Mouse (Mus musculus) layer of hippocampus, postnatal 36 days (tissue): Measurements from ENCODE around the gene Foxk1. TPM values are rescaled to one million over a fixed set of nuclear protein-coding genes. Genes with fewer than 3 reads are reported as not detected.

ENCODE experiments used
- DNase-seq, 2 experiments: peaks; one replicate each; pipeline ENCODE4 v3.0.0; 2022
- total RNA-seq, 2 experiments: library from RNA; stranded (reverse); gene quantifications; 2 replicates each; pipeline ENCODE4 v1.2.3; 2021

The Foxk1 gene
- total RNA-seq, 2 experiments from 2014 or later: 47.9 to 52.2 TPM

DNA sequence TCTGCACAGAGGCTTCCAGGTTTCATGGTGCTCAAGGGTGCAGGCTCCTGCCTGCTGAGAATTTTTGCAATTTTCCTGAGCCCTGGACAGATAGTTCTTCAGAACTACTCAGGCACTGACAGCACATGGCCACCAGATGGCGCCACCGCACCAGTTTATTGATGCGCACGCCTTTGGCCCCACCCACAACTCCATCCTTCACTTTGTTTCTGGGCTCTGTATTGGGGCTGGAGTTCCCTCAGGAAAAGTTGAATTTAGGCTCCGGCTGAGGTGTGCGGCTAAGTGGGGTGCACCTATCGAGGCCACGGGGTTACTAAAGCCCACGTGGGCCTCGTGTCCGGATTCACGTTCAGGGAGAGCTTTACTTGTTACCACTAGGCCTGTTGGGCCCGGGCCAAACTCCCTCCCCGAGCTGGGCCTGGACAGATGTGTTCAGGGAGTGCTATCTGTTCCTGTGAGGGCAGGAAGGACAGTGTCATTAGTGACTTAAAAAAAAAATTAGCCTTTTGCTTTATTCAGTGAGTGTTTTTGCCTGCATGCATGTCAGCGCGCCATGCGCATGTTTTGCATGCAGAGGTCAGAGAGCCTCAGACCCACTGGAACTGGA lies 77.6 kb downstream of the Foxk1 start:
- peak; percentile 73 to 74 for DNase-seq

DNA sequence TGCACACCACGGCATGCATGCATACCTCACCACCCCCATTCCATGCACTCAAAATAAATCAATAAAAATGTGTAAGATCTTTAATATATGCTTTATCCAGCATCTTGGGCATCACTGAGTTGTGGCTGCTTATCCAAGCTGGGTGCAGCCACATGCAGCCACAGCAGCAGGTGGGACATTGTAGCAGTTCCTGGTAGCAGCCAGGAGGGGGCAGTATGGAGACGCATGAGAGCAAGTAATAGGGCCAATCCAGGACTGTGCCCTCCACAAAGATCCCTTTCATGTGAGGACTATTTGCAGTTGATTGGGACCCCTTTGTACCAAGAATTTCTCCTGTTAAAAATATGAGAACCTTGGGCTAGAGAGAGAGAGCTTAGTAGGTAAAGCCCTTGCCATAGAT lies 81.2 kb downstream of the Foxk1 start:
- no peak for DNase-seq

DNA sequence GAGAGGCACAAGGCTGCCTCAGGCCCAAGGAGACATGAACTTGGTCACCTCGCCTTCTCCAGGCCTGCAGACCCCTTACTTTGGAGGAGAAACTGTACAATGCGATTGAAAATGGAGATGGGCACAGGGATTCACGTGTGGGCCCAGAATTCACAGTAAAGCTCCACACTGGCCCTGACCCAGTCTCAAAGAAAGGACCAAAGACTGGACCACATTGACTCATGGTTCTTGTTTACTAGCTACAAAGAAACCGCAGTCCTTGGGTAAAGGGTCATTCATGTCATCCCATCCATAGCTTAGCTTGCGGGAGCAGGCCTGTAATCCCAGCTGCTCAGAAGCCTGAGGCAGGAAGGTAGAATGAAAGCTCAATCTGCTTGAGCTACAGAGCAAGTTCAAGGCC lies 82.3 kb downstream of the Foxk1 start:
- no peak for DNase-seq

DNA sequence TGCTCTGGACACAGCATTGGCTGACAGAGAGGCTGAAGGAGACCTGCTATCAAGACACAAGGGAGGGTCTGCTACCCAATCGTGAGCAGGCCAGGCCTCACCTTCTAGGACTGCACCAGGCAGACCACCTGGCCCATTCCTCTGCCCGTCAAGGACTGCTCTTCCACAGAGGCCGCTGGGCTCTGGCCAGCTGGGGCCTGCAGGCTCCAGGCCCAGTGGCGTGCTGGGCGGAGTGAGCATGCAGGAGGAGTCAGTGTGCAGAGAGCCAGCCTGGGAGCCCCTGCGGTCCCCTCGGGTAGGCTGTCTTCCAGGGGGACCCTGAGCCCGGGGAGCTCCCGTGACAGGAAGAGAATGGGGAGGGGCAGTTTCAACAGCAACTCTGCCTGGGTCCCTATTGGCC lies 85.4 kb downstream of the Foxk1 start:
- no peak for DNase-seq

DNA sequence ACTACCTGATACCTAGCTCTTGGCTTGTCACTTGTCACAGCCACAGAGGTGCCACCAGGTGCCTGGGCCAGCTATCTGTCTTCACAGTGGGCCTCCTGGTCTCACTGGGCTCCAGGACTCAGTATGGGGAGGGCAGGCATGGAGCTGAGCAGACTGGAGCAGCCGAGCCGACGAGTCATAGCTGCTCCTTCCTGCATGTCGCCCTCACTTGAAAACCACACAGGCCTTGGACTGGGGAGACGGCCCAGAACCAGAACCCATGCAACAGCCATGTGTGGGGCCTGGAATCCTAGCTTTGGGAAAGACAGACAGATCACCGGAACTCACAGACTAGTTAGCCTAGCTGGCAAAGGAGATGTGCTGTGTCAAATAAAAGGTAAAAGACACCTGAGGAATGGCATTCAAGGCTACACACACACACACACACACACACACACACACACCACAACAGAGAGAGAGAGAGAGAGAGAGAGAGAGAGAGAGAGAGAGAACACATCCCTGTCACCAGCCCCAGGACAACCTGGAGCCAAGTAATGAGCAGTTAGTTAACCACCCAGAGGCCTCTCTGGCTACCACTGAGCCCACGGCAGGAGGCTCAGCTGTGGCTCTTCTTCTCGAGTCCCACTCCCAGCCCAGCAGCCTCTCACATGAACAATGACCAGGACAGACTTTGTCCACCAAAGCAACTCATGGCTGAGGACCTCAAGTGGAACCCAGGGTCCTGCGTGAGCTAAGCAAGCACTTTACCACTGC lies 88.8 kb downstream of the Foxk1 start:
- DNase-seq: no peak

DNA sequence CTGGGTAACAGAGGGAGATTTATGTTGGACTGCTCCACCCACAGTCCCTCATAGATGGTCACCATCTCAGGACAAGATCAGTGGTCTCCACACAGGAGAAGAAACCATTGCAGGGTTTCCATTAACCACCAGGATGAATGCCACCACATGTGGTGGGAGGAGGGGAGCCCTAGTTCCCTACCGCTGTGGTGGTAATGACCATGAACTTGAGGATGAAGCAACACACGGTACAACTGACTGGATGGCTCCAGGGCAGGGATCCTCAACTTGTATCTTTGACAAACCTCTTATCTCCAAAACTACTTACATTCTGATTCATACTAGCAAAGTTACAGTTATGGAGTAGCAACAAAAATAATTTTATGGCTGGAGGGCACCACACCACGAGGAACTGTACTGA lies 92.0 kb downstream of the Foxk1 start:
- no peak for DNase-seq

DNA sequence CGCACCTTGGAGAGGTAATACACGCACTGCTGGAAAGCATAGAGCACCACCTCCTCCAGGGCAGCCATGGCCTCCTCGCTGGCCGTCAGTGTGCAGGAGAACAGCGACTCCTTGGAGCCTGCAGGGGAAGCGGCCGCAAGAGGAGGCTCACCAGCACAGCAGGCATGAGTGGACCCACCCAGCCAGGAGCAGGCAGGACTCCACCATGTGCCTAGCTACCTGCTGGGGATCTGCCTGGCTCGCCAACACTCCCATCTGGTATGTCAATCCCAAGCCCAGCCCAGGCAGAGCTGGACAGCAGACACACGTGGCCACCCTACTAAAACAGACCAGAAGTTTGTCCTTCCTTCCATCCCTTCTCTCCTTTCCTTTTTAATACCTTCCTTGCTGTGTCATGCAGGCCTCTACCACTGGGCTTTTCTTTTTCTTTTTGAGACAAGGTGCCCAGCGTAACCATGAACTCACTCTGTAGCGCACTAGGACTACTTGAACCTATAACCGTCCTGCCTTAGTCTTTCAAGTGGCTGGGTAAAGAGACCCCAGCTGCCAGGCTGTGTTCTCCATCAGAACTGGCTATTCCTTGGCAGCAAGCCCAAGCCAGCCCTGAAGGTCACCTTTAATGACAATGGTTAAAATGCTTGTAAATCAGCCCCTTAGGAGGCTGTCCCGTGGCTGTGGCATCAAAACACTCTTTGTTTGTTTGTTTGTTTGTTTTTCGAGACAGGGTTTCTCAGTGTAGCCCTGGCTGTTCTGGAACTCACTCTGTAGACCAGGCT lies 94.2 kb downstream of the Foxk1 start:
- no peak for DNase-seq

DNA sequence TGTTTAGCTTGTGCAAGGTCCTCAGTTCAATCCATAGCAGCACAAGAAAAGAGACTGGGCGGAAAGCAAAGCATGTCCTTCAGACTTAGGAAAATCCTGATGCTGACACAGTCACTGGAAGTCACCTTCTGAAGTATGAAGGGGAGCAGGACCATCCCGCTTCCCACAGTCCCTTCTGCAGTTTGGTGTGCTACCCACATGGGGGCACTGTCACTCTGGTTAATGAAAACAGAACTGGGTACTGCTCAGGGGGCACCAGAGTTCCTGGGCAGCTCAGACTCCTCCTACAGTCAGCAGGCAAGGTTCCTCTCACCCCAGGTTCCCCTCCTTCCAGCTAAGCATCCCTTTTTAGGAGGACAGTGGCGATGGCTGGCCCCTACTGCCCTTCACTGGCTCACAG lies 97.7 kb downstream of the Foxk1 start:
- peak in 1 of 2 experiments; percentile 51 for DNase-seq

DNA sequence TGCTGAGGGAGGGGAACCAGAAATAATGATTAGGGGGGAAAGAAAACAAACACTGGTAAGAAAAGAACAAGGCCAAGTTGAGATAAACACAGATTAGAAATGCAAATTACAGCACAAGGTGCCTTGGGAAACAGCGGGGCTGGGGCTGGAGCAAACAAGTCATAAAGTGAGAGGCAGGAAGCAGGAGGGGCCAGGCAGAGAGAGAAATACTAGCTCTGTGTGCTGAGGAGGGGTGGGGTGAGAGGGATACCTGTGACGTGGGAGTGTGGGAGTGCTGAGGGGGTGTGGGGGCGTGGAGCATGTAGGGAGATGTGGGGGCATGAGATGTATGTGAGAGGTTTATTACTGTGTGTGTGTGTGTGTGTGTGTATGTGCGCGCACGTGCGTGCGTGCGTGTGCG lies 99.6 kb downstream of the Foxk1 start:
- DNase-seq: no peak

DNA sequence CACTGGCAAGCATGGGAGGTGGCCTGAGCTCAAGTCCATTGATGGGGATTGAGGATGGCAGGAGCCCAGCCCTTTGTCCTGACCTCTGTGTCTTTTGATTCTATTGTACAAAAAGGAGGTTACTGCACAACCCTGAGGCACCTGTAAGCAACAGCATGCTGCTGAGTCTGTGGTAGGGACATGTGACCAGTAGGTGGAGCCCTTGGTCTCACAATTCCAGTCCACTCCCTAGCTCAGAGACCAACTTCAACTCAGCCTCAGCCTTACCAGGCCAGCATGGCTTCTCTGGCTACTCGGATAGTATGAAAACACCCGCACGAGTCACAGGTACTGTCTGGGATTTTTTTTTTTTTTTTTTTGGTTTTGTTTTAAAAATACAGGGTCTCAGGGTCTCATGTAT lies 101.1 kb downstream of the Foxk1 start:
- peak; percentile 76 to 78 for DNase-seq

DNA sequence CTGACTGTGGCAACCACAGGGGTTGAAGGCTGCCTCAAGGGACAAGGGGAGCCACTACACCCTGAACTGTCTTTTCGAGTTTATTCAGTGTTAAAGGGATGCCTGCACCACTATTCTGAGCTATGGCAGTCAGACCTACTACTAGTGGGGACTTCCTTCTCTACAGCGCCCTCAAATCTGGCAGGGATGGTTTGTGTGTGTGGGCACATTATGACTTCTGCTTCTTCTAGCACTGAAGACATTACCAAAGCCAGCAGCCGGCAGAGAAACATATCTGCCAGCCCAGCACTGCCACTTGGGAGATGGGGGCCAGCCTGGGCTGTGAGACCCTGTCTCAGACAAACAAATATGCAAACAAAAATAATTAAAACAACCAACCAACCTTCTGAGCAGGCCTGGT lies 102.9 kb downstream of the Foxk1 start:
- no peak for DNase-seq

DNA sequence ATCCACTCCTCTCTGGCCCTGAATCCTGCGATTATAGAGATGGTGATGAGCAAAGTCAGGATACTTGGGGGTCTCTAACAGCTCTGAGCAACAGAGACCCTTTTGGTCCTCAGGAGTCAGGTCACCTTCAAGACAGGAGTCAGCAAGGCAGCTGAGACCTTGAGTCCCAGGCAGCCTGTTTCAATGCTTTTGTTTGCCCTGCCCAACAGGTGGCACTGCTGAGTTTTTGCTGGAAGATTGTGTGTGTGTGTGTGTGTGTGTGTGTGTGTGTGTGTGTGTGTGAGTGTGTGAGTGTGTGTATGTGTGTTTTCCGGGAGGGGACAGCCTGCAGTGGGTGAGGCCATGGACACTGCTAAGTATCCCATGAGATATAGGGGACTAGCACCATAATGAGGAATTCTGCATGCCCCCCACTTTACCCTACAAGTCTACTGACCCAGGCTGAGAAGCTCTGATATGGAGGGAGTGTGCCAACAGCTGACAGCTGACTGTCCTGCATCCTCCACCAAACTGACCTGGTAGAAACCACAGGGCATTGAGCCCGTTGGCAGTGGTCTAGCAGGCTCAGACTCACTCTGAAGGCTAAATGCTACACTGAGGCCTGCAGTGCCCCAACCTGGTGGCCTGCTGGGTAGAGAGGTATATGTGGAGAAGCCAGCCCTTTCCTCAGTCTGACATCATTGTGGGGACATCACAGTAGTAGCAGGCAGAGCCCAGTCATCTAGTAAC lies 104.6 kb downstream of the Foxk1 start:
- DNase-seq: no peak

DNA sequence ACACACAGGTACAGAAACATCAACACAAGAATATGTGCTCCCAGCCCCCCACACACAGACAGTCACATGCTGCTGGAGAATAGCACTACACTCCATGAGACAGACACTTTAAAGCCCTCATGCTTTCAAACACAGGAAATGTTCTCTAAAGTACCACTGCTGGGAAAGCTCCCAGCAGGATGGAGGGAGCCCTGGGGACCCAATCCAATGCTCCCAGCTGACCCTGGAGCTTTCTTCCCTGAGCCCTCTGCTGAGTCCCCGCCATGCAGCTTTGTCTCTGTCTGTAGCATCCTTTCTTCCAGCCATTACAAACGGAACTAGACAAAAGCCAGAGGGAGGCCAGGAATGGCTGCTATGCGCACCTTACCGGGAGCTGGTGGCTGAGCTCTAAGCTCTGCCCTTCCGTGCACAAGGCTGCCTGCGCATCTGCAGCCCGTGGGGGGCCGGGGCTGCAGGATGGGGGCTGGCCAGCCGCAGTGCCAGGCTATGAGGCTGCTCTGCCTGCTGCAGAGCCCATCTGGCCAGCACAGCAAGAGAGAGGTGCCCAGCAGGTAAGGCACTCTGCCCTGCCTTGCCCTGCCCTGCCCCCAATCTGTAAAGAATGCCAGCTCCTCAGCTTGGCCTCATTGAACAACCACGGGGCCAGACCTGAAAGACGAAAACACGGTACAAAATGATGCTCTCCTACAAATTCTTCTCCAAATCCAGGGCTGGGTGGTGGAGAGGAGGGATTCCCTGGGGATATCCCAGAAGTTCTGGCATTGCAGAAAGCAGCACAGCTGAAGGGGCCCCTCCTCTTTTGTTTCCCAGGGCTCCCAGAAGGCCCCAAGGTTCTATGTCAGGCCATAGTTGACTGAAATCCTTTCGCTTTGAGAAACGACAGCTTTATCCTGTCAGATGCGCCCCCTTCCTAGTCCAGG lies 108.1 kb downstream of the Foxk1 start:
- no peak for DNase-seq

DNA sequence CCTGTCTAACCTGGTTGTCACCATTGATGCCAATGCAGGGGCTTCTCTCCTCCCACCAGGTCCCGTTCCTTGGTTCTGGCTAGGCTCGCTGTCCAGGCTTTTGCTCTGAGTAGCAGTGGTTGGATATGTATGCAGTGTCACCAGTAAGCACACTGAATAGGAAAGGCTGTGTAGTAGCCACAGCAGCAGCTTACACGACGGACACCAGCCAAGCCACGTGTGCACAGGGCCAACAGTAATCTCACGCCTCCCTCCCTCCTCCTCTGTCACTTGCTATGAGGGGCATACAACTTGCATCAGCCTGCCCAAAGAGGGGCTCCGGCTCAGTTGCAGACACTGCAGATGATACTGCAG lies 108.7 kb downstream of the Foxk1 start:
- no peak for DNase-seq

Other genes with a start within 250 kb of the Foxk1 start
- gene Ap5z1, start 62.4 kb downstream of the Foxk1 start, total RNA-seq: 10 to 100 TPM; 19.7 to 31.9 TPM
- under 1 TPM; 0.72 to 0.76 TPM for gene Papolb, start 128.6 kb downstream of the Foxk1 start, total RNA-seq
- 10 to 100 TPM; 13.5 to 14.7 TPM for gene Radil, start 149.6 kb downstream of the Foxk1 start, total RNA-seq
- 100 to 1,000 TPM; 159 to 178 TPM for gene Mmd2, start 207.3 kb downstream of the Foxk1 start, total RNA-seq
- gene Wipi2, start 226.2 kb downstream of the Foxk1 start, total RNA-seq: 100 to 1,000 TPM; 102 to 103 TPM